ENCODE assay signal across 16 mouse cellular contexts in the genomic region with DNA sequence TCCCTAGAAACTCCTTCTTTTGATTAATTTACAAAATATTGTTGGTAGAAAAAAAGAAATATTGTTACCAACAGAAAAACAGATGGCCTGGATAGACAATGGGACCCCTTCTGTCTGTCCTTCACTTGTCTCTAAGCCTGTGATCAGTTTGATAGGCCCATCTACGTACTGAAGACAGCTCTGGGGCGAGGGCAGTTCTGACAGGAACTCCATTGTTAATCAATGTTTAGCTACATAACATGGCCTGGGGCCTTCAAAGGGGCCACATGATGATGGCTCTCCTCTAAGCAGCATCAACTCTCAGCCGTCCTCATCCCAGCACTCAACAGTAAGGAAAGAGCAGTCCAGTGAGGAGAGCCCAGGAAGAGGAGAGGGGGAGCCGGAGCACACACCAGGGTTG.
"Had no signal": no experiment of that assay in that cellular context is flagged by ENCODE, and none has a peak within 500 bp of the region (broad histone marks: within the 10 kb centered on the region; RNA-seq: fewer than 3 reads in every experiment).

No protein-coding gene starts in this region.

- DNase-seq: lung, adult 18-20 months; lung, embryonic 14.5 days; lung, postnatal 10 days; lung, postnatal 4 days; right cerebral cortex, postnatal 14 days; thymus, adult 18-20 months; thymus, postnatal 14 days; thymus, postnatal 36 days had no signal

- ATAC-seq: liver, embryonic 12.5 days; midbrain, embryonic 13.5 days; midbrain, embryonic 15.5 days had no signal

- H3K27ac ChIP-seq: liver, embryonic 12.5 days; liver, embryonic 14.5 days; midbrain, embryonic 10.5 days; midbrain, embryonic 13.5 days; midbrain, embryonic 15.5 days; neural tube, embryonic 13.5 days; neural tube, embryonic 15.5 days had no signal

- H3K9me3 ChIP-seq: liver, embryonic 12.5 days; midbrain, embryonic 10.5 days; midbrain, embryonic 13.5 days; midbrain, embryonic 15.5 days; neural tube, embryonic 13.5 days; neural tube, embryonic 15.5 days had no signal

- H3K27me3 ChIP-seq: midbrain, embryonic 13.5 days; midbrain, embryonic 15.5 days; neural tube, embryonic 13.5 days; neural tube, embryonic 15.5 days had no signal

- H3K36me3 ChIP-seq: liver, embryonic 12.5 days; midbrain, embryonic 10.5 days; midbrain, embryonic 13.5 days; midbrain, embryonic 15.5 days; neural tube, embryonic 13.5 days; neural tube, embryonic 15.5 days had no signal

- H3K4me2 ChIP-seq: liver, embryonic 12.5 days; lung, embryonic 14.5 days; midbrain, embryonic 13.5 days; midbrain, embryonic 15.5 days; neural tube, embryonic 13.5 days; neural tube, embryonic 15.5 days had no signal

- H3K4me1 ChIP-seq: liver, embryonic 12.5 days; midbrain, embryonic 13.5 days; midbrain, embryonic 15.5 days; neural tube, embryonic 13.5 days; neural tube, embryonic 15.5 days had no signal

- H3K9ac ChIP-seq: liver, embryonic 12.5 days; liver, embryonic 14.5 days; lung, embryonic 14.5 days; midbrain, embryonic 13.5 days; midbrain, embryonic 15.5 days; neural tube, embryonic 13.5 days; neural tube, embryonic 15.5 days had no signal

- H3K4me3 ChIP-seq: liver, embryonic 12.5 days; midbrain, embryonic 10.5 days; midbrain, embryonic 13.5 days; midbrain, embryonic 15.5 days; myocyte; neural tube, embryonic 13.5 days; neural tube, embryonic 15.5 days had no signal
